Mouse (Mus musculus) ES-E14 (cell line): Measurements from ENCODE around the gene Il21r. TPM values are rescaled to one million over a fixed set of nuclear protein-coding genes. Genes with fewer than 3 reads are reported as not detected.

Source experiments
- DNase-seq: peaks from one replicate; pipeline ENCODE4 v3.0.0-alpha.2; 2013; ENCODE audit warnings: low read depth, low spot score
- H3K27ac ChIP-seq: 2 replicates; pipeline ENCODE4 v1.5.1; 2012; ENCODE audit warnings: low read depth, mild to moderate bottlenecking, low read length, moderate library complexity, mixed read lengths; ENCODE audit not compliant: poor library complexity, insufficient read depth, severe bottlenecking
- H3K36me3 ChIP-seq: 2 replicates; pipeline ENCODE4 v1.6.1; 2012; ENCODE audit warnings: mild to moderate bottlenecking, low read length, moderate library complexity, mixed read lengths; ENCODE audit not compliant: control insufficient read depth, poor library complexity, insufficient read depth, severe bottlenecking
- H3K4me1 ChIP-seq, 2 experiments: fragments of 150-350 bp in 1 of 2; sonication (generic) in 1 of 2; 2 replicates each; pipeline ENCODE4 v1.6.1; 2012; ENCODE audit warnings: low read length in 2 of 2, mild to moderate bottlenecking in 1 of 2, mixed read lengths in 1 of 2; ENCODE audit not compliant: control insufficient read depth in 2 of 2, insufficient read depth in 2 of 2, poor library complexity in 1 of 2
- H3K4me3 ChIP-seq, 2 experiments: fragments of 150-350 bp in 1 of 2; sonication (generic) in 1 of 2; 2 replicates each; pipeline ENCODE4 v1.5.1; 2012; ENCODE audit warnings: low read length in 2 of 2, low read depth in 1 of 2, mild to moderate bottlenecking in 1 of 2, mixed read lengths in 1 of 2; ENCODE audit not compliant: insufficient read depth in 1 of 2, poor library complexity in 1 of 2, severe bottlenecking in 1 of 2
- H3K9ac ChIP-seq: 2 replicates; pipeline ENCODE4 v1.6.1; 2012; ENCODE audit warnings: low read depth, mild to moderate bottlenecking, low read length, mixed read lengths; ENCODE audit not compliant: poor library complexity, insufficient read depth, severe bottlenecking
- H3K9me3 ChIP-seq: fragments of 150-350 bp; sonication (generic); 2 replicates; pipeline ENCODE4 v1.6.1; 2012; ENCODE audit warnings: low read depth, mild to moderate bottlenecking, low read length; ENCODE audit not compliant: control insufficient read depth, insufficient read depth
- CHD2 ChIP-seq: IDR thresholded peaks from 2 replicates; pipeline ENCODE4 v1.6.1; 2014; ENCODE audit warnings: mild to moderate bottlenecking, low read depth, low read length, inconsistent platforms
- HCFC1 ChIP-seq: IDR thresholded peaks from 2 replicates; pipeline ENCODE4 v1.6.1; 2012; ENCODE audit warnings: low read length, inconsistent platforms, borderline replicate concordance; ENCODE audit not compliant: insufficient read depth
- MAFK ChIP-seq: IDR thresholded peaks from 2 replicates; pipeline ENCODE4 v1.6.1; 2014; ENCODE audit warnings: mild to moderate bottlenecking, low read depth, low read length, inconsistent platforms; ENCODE audit not compliant: insufficient read depth
- ZC3H11A ChIP-seq: IDR thresholded peaks from 2 replicates; pipeline ENCODE4 v1.6.1; 2012; ENCODE audit warnings: low read depth, mild to moderate bottlenecking, inconsistent platforms, low read length, borderline replicate concordance
- ZNF384 ChIP-seq: IDR thresholded peaks from 2 replicates; pipeline ENCODE4 v1.6.1; 2012; ENCODE audit warnings: low read depth, low read length, inconsistent platforms
- in situ Hi-C, 2 experiments: fragments of 600-800 bp; cut with MboI; formaldehyde crosslinking; loops; one replicate each; pipeline ENCODE4 v1.15.1; 2025; ENCODE audit warnings: low sequenced_read_pairs in 2 of 2, inconsistent platforms in 1 of 2; ENCODE audit not compliant: unreplicated experiment in 2 of 2
- total RNA-seq: library from RNA; depleted of rRNA; stranded (reverse); fragments of 300-350 nt; gene quantifications from 2 replicates; pipeline ENCODE4 v1.2.3, GENCODE M21; 2012

Il21r gene
- total RNA-seq, 1 experiment = 0.58 TPM

DNA sequence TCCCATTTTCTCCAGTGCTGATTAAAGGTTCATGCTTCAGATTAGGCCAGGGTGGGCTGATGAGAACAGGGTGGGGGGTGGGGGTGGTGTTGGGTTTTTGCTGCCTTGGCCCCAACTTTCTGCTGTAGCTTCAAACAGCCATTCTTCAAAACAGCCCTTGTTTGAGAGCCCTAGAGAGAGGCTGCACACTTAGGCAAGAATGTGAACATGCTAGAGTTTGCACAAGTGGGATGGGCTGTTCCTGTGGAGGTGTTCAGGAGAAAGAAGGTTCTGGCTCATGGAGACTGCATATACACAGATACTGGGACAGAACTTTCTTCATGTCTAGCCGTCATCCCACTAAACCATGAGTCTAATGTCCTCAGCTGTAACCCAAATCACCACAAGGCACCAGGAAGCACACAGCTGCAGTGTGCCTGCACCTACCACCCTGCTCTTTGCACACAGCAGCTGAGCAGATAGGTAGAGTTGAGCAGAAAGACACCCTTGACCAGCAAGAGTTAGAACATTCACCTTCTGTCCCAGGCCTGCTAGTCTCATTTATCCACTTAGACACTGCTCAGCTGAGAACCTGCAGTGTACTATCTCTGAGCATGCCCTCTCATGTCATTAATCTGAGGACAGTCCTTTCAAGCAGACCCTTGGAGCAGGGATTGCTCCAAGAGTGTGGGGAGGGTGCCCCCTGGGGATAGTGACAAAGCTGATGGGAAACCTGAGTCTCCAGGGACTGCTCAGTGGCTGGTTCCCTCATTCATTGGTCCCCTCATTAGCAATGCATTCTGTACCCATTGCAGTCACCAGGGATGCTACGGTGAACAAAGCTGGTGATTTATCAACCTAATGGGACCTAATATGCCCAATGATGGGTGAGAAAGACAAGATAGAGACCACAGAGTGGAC is 3.3 kb downstream of the Il21r start:
- Histone ChIP-seq H3K4me3 (no peak overlapping the region), H3K36me3 (no peaks in the 10 kb centered on the region), H3K9ac (no peak overlapping the region), H3K4me1 (no peaks in the 10 kb centered on the region), H3K27ac (no peak overlapping the region), H3K9me3 (no peaks in the 10 kb centered on the region)
- no peak for DNase-seq
- TF ChIP-seq CHD2 = no peak
- no peak for TF ChIP-seq ZNF384
- no peak for TF ChIP-seq HCFC1
- TF ChIP-seq MAFK = no peak
- TF ChIP-seq ZC3H11A = no peak
- in situ Hi-C loops = no loop called here

DNA sequence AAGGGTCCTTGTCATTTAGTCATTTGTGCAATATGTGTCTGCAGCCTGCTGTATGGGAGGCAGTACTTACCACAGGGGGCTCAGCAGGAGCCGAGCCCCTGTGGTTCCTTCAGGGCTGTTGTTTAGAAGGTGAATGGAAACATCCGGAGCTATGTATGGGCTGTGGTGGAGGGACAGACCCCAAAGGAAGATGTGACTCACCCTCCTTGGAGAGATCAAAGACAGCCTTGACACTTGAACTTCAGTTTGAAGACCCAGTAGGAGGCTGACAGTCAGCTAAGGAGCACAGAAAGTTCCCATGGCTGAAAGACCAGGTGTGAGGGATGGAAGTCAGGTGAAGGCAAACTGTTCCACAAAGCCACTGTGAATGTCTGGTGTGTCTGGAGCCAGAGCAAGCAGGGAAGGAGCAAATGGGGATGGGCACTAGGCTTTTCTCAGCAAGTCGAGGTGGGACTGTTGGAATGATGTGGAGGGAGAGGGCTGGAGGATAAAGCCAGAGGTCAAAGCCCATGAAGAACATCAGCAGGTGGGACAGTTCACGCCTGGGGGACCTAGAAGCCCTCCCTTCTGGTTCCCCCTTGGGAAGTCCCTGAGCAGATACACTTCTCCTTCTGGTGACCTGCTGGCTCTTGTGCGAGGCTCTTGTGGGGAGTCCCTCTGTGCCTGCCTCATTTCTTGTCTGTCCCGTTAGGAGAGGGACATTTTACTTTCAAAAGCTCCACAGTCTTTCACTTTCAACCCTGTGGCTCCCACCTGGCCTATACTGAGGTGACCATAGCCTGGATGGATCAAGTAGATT is 4.4 kb downstream of the Il21r start:
- H3K9ac ChIP-seq = no peak overlapping the region
- TF ChIP-seq CHD2 = no peak
- TF ChIP-seq MAFK = no peak
- TF ChIP-seq ZC3H11A = no peak
- no peak for TF ChIP-seq ZNF384
- no peak for TF ChIP-seq HCFC1
- no peaks in the 10 kb centered on the region for H3K9me3 ChIP-seq
- in situ Hi-C loops = no loop called here
- H3K4me3 ChIP-seq = no peak overlapping the region
- no peaks in the 10 kb centered on the region for H3K4me1 ChIP-seq
- H3K27ac ChIP-seq = no peak overlapping the region
- DNase-seq = peak; percentile 9
- no peaks in the 10 kb centered on the region for H3K36me3 ChIP-seq

DNA sequence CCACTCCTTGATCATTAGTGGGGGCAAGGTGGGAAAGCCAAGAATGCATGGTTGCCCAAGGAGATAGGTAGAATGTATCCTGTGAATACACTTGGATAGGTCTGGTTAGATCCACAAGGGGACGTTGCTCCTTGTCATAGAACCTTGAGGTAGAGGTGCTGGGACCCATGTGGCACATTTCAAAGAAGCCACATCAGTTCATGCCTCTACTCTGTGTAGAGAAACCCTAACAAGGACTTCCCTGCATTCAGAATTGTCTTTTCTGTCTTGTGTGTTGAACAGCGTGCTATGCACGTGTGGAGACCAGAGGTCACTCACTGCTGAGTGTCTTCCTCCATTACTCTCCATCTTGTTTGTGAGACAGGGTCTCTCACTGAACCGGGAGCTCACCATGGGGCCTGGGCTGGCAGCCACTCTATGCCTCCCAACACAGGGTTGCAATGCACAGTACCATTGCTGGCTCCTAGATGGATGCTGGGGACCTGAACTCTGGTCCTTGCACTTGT is 5.0 kb downstream of the Il21r start:
- Histone ChIP-seq H3K4me1 (no peaks in the 10 kb centered on the region), H3K4me3 (no peak overlapping the region), H3K36me3 (no peaks in the 10 kb centered on the region), H3K27ac (no peak overlapping the region), H3K9ac (no peak overlapping the region), H3K9me3 (no peaks in the 10 kb centered on the region)
- DNase-seq = no peak
- in situ Hi-C loops = no loop called here
- TF ChIP-seq HCFC1 (no peak), CHD2 (no peak), MAFK (no peak), ZC3H11A (no peak), ZNF384 (no peak)

DNA sequence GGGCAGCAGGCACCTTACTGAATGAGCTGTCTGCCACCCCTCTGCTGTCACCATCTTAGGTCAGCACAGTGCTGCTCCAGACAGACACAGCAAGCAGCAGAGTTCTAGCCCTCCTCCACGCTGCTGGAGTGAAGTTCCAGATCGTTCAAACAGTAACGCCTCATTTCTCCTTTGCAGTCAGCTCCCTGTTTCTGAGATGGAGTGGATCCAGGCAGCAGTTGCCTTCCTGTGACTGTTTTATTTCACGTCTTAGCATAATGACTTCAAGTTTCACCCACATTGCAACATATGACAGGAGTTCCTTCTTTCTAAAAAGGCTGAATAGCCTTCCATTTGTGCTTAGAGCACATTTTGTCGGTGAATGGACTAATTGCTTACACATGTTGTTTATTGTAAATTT is 10.3 kb downstream of the Il21r start:
- no peaks in the 10 kb centered on the region for H3K4me1 ChIP-seq
- in situ Hi-C loops = no loop called here
- no peaks in the 10 kb centered on the region for H3K36me3 ChIP-seq
- no peak for DNase-seq
- no peaks in the 10 kb centered on the region for H3K9me3 ChIP-seq
- H3K27ac ChIP-seq = no peak overlapping the region
- H3K9ac ChIP-seq = no peak overlapping the region
- TF ChIP-seq MAFK = no peak
- no peak for TF ChIP-seq CHD2
- TF ChIP-seq ZC3H11A = no peak
- no peak for TF ChIP-seq ZNF384
- no peak for TF ChIP-seq HCFC1
- H3K4me3 ChIP-seq = no peak overlapping the region
